ENCODE assay signal across 21 mouse cellular contexts in genomic region chr5:146786123-146786522, GRCm38 (mm10).
"Had no signal": no experiment of that assay in that cellular context is flagged by ENCODE, and none has a peak within 500 bp of the region (broad histone marks: within the 10 kb centered on the region; RNA-seq: fewer than 3 reads in every experiment).

No protein-coding gene starts in this region.

- H3K27ac ChIP-seq: hindbrain, embryonic 12.5 days; hindbrain, embryonic 15.5 days; layer of hippocampus, adult 2 months; limb, embryonic 10.5 days; limb, embryonic 13.5 days; liver, embryonic 12.5 days; liver, embryonic 15.5 days; midbrain, embryonic 10.5 days; midbrain, embryonic 13.5 days; neural tube, embryonic 13.5 days; stomach, embryonic 15.5 days had no signal

- H3K4me3 ChIP-seq: hindbrain, embryonic 12.5 days; hindbrain, embryonic 15.5 days; layer of hippocampus, adult 2 months; limb, embryonic 10.5 days; limb, embryonic 13.5 days; liver, embryonic 12.5 days; liver, embryonic 15.5 days; megakaryocyte, embryonic 14.5 days; midbrain, embryonic 10.5 days; midbrain, embryonic 13.5 days; myocyte; neural tube, embryonic 13.5 days; stomach, embryonic 15.5 days had no signal

- ATAC-seq: liver, embryonic 12.5 days; midbrain, embryonic 13.5 days; midbrain, embryonic 16.5 days had no signal

- H3K36me3 ChIP-seq: hindbrain, embryonic 12.5 days; hindbrain, embryonic 15.5 days; midbrain, embryonic 13.5 days; neural tube, embryonic 13.5 days; stomach, embryonic 15.5 days had no signal

- H3K9me3 ChIP-seq: hindbrain, embryonic 12.5 days; hindbrain, embryonic 15.5 days; limb, embryonic 10.5 days; limb, embryonic 13.5 days; liver, embryonic 12.5 days; liver, embryonic 15.5 days; megakaryocyte, embryonic 14.5 days; midbrain, embryonic 10.5 days; midbrain, embryonic 13.5 days; neural tube, embryonic 13.5 days; stomach, embryonic 15.5 days had no signal

- H3K27me3 ChIP-seq: hindbrain, embryonic 12.5 days; hindbrain, embryonic 15.5 days; limb, embryonic 13.5 days; liver, embryonic 12.5 days; liver, embryonic 15.5 days; megakaryocyte, embryonic 14.5 days; midbrain, embryonic 13.5 days; neural tube, embryonic 13.5 days; stomach, embryonic 15.5 days had no signal

- H3K4me2 ChIP-seq: hindbrain, embryonic 12.5 days; hindbrain, embryonic 15.5 days; limb, embryonic 13.5 days; liver, embryonic 12.5 days; liver, embryonic 15.5 days; lung, embryonic 14.5 days; midbrain, embryonic 13.5 days; neural tube, embryonic 13.5 days; stomach, embryonic 15.5 days had no signal

- DNase-seq: layer of hippocampus, adult 9-11 months; liver; lung, embryonic 14.5 days; lung, postnatal 36 days; retina, postnatal 1 day; right cerebral cortex, postnatal 25 days; thymus, postnatal 25 days had no signal

- H3K9ac ChIP-seq: hindbrain, embryonic 12.5 days; hindbrain, embryonic 15.5 days; limb, embryonic 13.5 days; liver, embryonic 12.5 days; liver, embryonic 15.5 days; lung, embryonic 14.5 days; midbrain, embryonic 13.5 days; neural tube, embryonic 13.5 days; stomach, embryonic 15.5 days had no signal
